ENCODE assay signal across 28 mouse cellular contexts in genomic region chr6:50531003-50531402, GRCm38 (mm10). TPM values are rescaled to one million over a fixed set of nuclear protein-coding genes. Genes with fewer than 3 reads are reported as not detected.
DNase-seq lines count a peak whose midpoint lies in the region; ATAC-seq and TF ChIP-seq lines count a peak whose summit lies in the region.
"Had no signal": no experiment of that assay in that cellular context is flagged by ENCODE, and none has a peak within 500 bp of the region (broad histone marks: within the 10 kb centered on the region; RNA-seq: fewer than 3 reads in every experiment).

No protein-coding gene starts in this region.

- peak overlapping the region; percentile 64; the same call in 1 of the 2 replicates for H3K27ac ChIP-seq in limb, embryonic 12.5 days
- no peak overlapping the region for H3K27ac ChIP-seq in limb, embryonic 10.5 days
- H3K27ac ChIP-seq in MEL (ENCODE audit: control insufficient read depth, low read depth, low read length) = no peak overlapping the region
- no peak overlapping the region for H3K27ac ChIP-seq in forebrain, embryonic 16.5 days (ENCODE audit: low read length)
- no peak overlapping the region for H3K27ac ChIP-seq in midbrain, embryonic 13.5 days
- H3K27ac ChIP-seq: embryonic facial prominence, embryonic 12.5 days; embryonic facial prominence, embryonic 15.5 days; forebrain, embryonic 15.5 days; gastrocnemius, adult 2 months; heart, embryonic 15.5 days; hindbrain, embryonic 14.5 days; hindbrain, postnatal 0 days had no signal

- H3K9ac ChIP-seq in limb, embryonic 12.5 days (replicated peaks) = no peak overlapping the region
- no peak overlapping the region for H3K9ac ChIP-seq in MEL (ENCODE audit: control insufficient read depth, low read depth, low read length, poor library complexity, severe bottlenecking)
- H3K9ac ChIP-seq in forebrain, embryonic 16.5 days (replicated peaks; ENCODE audit: low read depth, low read length) = no peak overlapping the region
- H3K9ac ChIP-seq in midbrain, embryonic 13.5 days (replicated peaks) = no peak overlapping the region
- H3K9ac ChIP-seq: embryonic facial prominence, embryonic 12.5 days; embryonic facial prominence, embryonic 15.5 days; forebrain, embryonic 15.5 days; heart, embryonic 12.5 days; heart, embryonic 15.5 days; hindbrain, embryonic 14.5 days had no signal

- no peak for TF ChIP-seq RAD21 in MEL (IDR thresholded peaks at IDR 0.05; ENCODE audit: low read depth, low read length)

- H3K4me3 ChIP-seq in limb, embryonic 12.5 days (replicated peaks) = no peak overlapping the region
- H3K4me3 ChIP-seq in limb, embryonic 10.5 days = no peak overlapping the region
- no peak overlapping the region for H3K4me3 ChIP-seq in MEL (ENCODE audit: control insufficient read depth in 1 of 2, insufficient read depth in 1 of 2, low read depth in 2 of 2, low read length in 2 of 2)
- H3K4me3 ChIP-seq in forebrain, embryonic 16.5 days (replicated peaks; ENCODE audit: low read length) = no peak overlapping the region
- no peak overlapping the region for H3K4me3 ChIP-seq in midbrain, embryonic 13.5 days (replicated peaks)
- H3K4me3 ChIP-seq: embryonic facial prominence, embryonic 12.5 days; embryonic facial prominence, embryonic 15.5 days; forebrain, embryonic 15.5 days; gastrocnemius, adult 2 months; heart, embryonic 12.5 days; heart, embryonic 15.5 days had no signal

- no peak for ATAC-seq in limb, embryonic 12.5 days (ENCODE audit: insufficient number of reproducible peaks, insufficient read depth, low FRiP score, low TSS enrichment, low read depth)
- peak; percentile 34; the same call in 1 of the 2 replicates for ATAC-seq in megakaryocyte progenitor cell, adult 5-6 weeks (replicated peaks; ENCODE audit: poor library complexity)
- ATAC-seq in forebrain, embryonic 16.5 days = no peak
- ATAC-seq in midbrain, embryonic 13.5 days = no peak
- ATAC-seq: forebrain, embryonic 15.5 days; hindbrain, postnatal 0 days; inflammation-experienced regulatory T-cells, adult 6 months had no signal

- WGBS in limb, embryonic 12.5 days = 70% methylated on average over 3 of the region's 3 CpGs
- 80% methylated on average over 3 of the region's 3 CpGs for WGBS in limb, embryonic 10.5 days
- 87% methylated on average over 3 of the region's 3 CpGs for WGBS in forebrain, embryonic 16.5 days
- 93% methylated on average over 3 of the region's 3 CpGs for WGBS in midbrain, embryonic 13.5 days

- no peak overlapping the region for H3K4me2 ChIP-seq in limb, embryonic 12.5 days
- no peak overlapping the region for H3K4me2 ChIP-seq in forebrain, embryonic 16.5 days (ENCODE audit: low read length)
- H3K4me2 ChIP-seq in midbrain, embryonic 13.5 days (replicated peaks) = no peak overlapping the region
- H3K4me2 ChIP-seq: embryonic facial prominence, embryonic 12.5 days; embryonic facial prominence, embryonic 15.5 days; forebrain, embryonic 15.5 days; heart, embryonic 12.5 days; heart, embryonic 15.5 days; hindbrain, embryonic 14.5 days had no signal

- H3K27me3 ChIP-seq in limb, embryonic 12.5 days = no peaks in the 10 kb centered on the region
- H3K27me3 ChIP-seq in limb, embryonic 10.5 days (ENCODE audit: low read depth, poor library complexity, severe bottlenecking) = no peaks in the 10 kb centered on the region
- no peaks in the 10 kb centered on the region for H3K27me3 ChIP-seq in MEL (ENCODE audit: control insufficient read depth in 1 of 2, insufficient read depth in 2 of 2, low read length in 2 of 2)
- H3K27me3 ChIP-seq in forebrain, embryonic 16.5 days (replicated peaks; ENCODE audit: control insufficient read depth, insufficient read depth, low read length) = no peaks in the 10 kb centered on the region
- no peaks in the 10 kb centered on the region for H3K27me3 ChIP-seq in midbrain, embryonic 13.5 days
- H3K27me3 ChIP-seq: CH12.LX; embryonic facial prominence, embryonic 12.5 days; embryonic facial prominence, embryonic 15.5 days; forebrain, embryonic 15.5 days; heart, embryonic 12.5 days; heart, embryonic 15.5 days had no signal

- no peak for DNase-seq in limb, embryonic 10.5 days (ENCODE audit: low spot score)
- DNase-seq in MEL (ENCODE audit: low read depth, low spot score) = peak; percentile 33
- DNase-seq: adrenal gland, adult 2 months; adrenal gland, postnatal 14 days; B cell, adult 2 months; cerebellum, adult 11 months; cerebellum, adult 2 months; cerebellum, adult 9-11 months; cerebellum, postnatal 25 days; gastrocnemius, adult 2 months; gastrocnemius, postnatal 14 days; heart, adult 18-20 months; heart, postnatal 14 days; heart, postnatal 4 days had no signal

- TF ChIP-seq POLR2A in MEL (IDR thresholded peaks at IDR 0.05; ENCODE audit: control insufficient read depth in 1 of 2, insufficient read depth in 1 of 2, low read depth in 1 of 2, low read length in 2 of 2, poor library complexity in 1 of 2) = no peak

- H3K79me2 ChIP-seq in MEL (ENCODE audit: control insufficient read depth, insufficient read depth, low read length, poor library complexity) = no peaks in the 10 kb centered on the region

- no peak for TF ChIP-seq EP300 in MEL (IDR thresholded peaks at IDR 0.05; ENCODE audit: low read depth in 1 of 2, low read length in 2 of 2)

- no peaks in the 10 kb centered on the region for H3K9me3 ChIP-seq in limb, embryonic 12.5 days
- H3K9me3 ChIP-seq in limb, embryonic 10.5 days (replicated peaks) = no peaks in the 10 kb centered on the region
- H3K9me3 ChIP-seq in MEL (replicated peaks; ENCODE audit: insufficient read depth, low read length) = no peaks in the 10 kb centered on the region
- no peaks in the 10 kb centered on the region for H3K9me3 ChIP-seq in forebrain, embryonic 16.5 days (ENCODE audit: control insufficient read depth, low read length)
- no peaks in the 10 kb centered on the region for H3K9me3 ChIP-seq in midbrain, embryonic 13.5 days
- H3K9me3 ChIP-seq: embryonic facial prominence, embryonic 12.5 days; embryonic facial prominence, embryonic 15.5 days; forebrain, embryonic 15.5 days; G1E; heart, embryonic 12.5 days; heart, embryonic 15.5 days had no signal

- H3K36me3 ChIP-seq in limb, embryonic 12.5 days = no peaks in the 10 kb centered on the region
- no peaks in the 10 kb centered on the region for H3K36me3 ChIP-seq in limb, embryonic 10.5 days
- peaks cover 0 to 2% of the 10 kb centered on the region in 2 experiments; a peak in 1 of 4 replicates for H3K36me3 ChIP-seq in MEL (ENCODE audit: control insufficient read depth in 1 of 2, insufficient read depth in 2 of 2, low read length in 2 of 2)
- H3K36me3 ChIP-seq in forebrain, embryonic 16.5 days (ENCODE audit: control insufficient read depth, insufficient read depth) = no peaks in the 10 kb centered on the region
- H3K36me3 ChIP-seq in midbrain, embryonic 13.5 days = no peaks in the 10 kb centered on the region
- H3K36me3 ChIP-seq: embryonic facial prominence, embryonic 12.5 days; embryonic facial prominence, embryonic 15.5 days; forebrain, embryonic 15.5 days; G1E; heart, embryonic 12.5 days; heart, embryonic 15.5 days had no signal

- peaks cover 34% of the 10 kb centered on the region for H3K4me1 ChIP-seq in limb, embryonic 12.5 days (replicated peaks)
- H3K4me1 ChIP-seq in limb, embryonic 10.5 days = peaks cover 21% of the 10 kb centered on the region
- no peaks in the 10 kb centered on the region; a peak in 1 of 4 replicates for H3K4me1 ChIP-seq in MEL (ENCODE audit: control insufficient read depth in 1 of 2, insufficient read depth in 2 of 2, low read length in 2 of 2)
- H3K4me1 ChIP-seq in forebrain, embryonic 16.5 days (replicated peaks; ENCODE audit: control insufficient read depth, insufficient read depth, low read length) = 0 out of 2 replicates have a peak, but pooled peaks cover 4% of the 10 kb centered on the region
- peaks cover 8% of the 10 kb centered on the region; the same call in 1 of the 2 replicates for H3K4me1 ChIP-seq in midbrain, embryonic 13.5 days (replicated peaks)
- H3K4me1 ChIP-seq: embryonic facial prominence, embryonic 12.5 days had no signal

- no peak for TF ChIP-seq CTCF in MEL (IDR thresholded peaks at IDR 0.05 in 2 of 3, conservative IDR thresholded peaks at IDR 0.05 in 1 of 3; ENCODE audit: control insufficient read depth in 1 of 3, insufficient read depth in 1 of 3, low read depth in 2 of 3, low read length in 3 of 3, poor library complexity in 1 of 3, severe bottlenecking in 1 of 3)

TF ChIP-seq in MEL, 35 proteins besides CTCF, POLR2A, EP300 and RAD21:
- TF ChIP-seq TBP (IDR thresholded peaks at IDR 0.05; ENCODE audit: low read depth, low read length) (0 out of 2 replicates have a peak, but pooled peaks have one; percentile 21), USF2 (IDR thresholded peaks at IDR 0.05; ENCODE audit: borderline replicate concordance in 1 of 2, insufficient read depth in 1 of 2, low read depth in 1 of 2, low read length in 2 of 2) (no peak), POLR2AphosphoS2 (IDR thresholded peaks at IDR 0.05; ENCODE audit: low read length) (no peak), TCF12 (IDR thresholded peaks at IDR 0.05; ENCODE audit: low read depth, low read length) (peak; percentile 23; the same call in 1 of the 2 replicates), MYC (IDR thresholded peaks at IDR 0.05; ENCODE audit: low read depth, low read length) (no peak), ELF1 (IDR thresholded peaks at IDR 0.05; ENCODE audit: low read depth, low read length) (no peak), ETS1 (IDR thresholded peaks at IDR 0.05; ENCODE audit: low read depth, low read length) (peak; percentile 34; the same call in 1 of the 2 replicates), CHD1 (IDR thresholded peaks at IDR 0.05; ENCODE audit: low read depth, low read length) (no peak), GATA1 (IDR thresholded peaks at IDR 0.05; ENCODE audit: low read depth, low read length) (peak; percentile 39; the same call in 1 of the 2 replicates)

RNA-seq across cellular contexts. Expression of gene Cycs, which starts 35.3 kb away (rescaled TPM):
- 67.4 and 71.1 TPM in 2 replicates for polyA plus RNA-seq in limb, embryonic 12.5 days (2016; fragmentation: Nextera tagmentation; extraction: Ambion mirVana)
- polyA plus RNA-seq in limb, embryonic 10.5 days (2016; fragmentation: Nextera tagmentation; extraction: Ambion mirVana) = 80.1 and 96.7 TPM in 2 replicates
- total RNA-seq in MEL (2012; rRNA removed) = 83.0 and 85.3 TPM in 2 replicates
- polyA plus RNA-seq in MEL (2012; ENCODE audit: insufficient read depth in 1 of 2, insufficient read length in 2 of 2, low read depth in 1 of 2, low replicate concordance in 2 of 2, missing spikeins in 1 of 2) = 100 to 1,000 TPM in 1 of 2 experiments, 10 to 100 TPM in 1; 28.0 to 139 TPM
- total RNA-seq in megakaryocyte progenitor cell, adult 5-6 weeks (2015) = 111 and 140 TPM in 2 replicates
- total RNA-seq in megakaryocyte progenitor cell, adult 5-6 weeks (2017) = 135 and 142 TPM in 2 replicates
- 65.2 and 66.8 TPM in 2 replicates for polyA plus RNA-seq in forebrain, embryonic 16.5 days (2015; fragmentation: Nextera tagmentation; extraction: Ambion mirVana)
- 66.0 and 73.9 TPM in 2 replicates for polyA plus RNA-seq in midbrain, embryonic 13.5 days (2015; fragmentation: Nextera tagmentation; extraction: Ambion mirVana)
